Mouse (Mus musculus): ENCODE results near the gene Snrpd3.
"Not testable (repeated sequence)": the region's sequence is repeated elsewhere in the genome, so short reads cannot be mapped to it uniquely, and the experiment has no call there.

Gene Snrpd3

DNA sequence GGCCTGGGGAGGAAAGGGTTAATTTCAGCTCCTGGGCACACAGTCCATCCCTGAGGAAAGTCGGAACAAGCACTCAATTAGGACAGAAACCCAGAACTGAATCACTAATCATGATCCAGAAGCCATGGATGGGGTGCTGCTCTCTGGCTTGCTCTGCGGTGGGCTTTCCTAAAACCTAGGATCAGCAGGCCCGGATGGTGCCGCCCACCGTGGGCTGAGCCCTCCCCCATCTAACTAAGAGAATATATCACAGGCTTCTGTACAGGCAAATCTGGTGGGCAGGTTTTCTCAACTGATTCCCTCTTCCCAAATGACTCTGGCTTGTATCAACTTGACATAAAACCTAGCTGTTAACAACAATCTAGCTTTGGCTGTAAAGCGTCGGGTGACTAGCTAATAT lies 30.6 kb downstream of the Snrpd3 start:
- DNase-seq: no peak

- no peak for DNase-seq
These were observed 31.1 kb downstream of the Snrpd3 start for GRCm38 (mm10) chr10:75548486-75548885.

- no peak for DNase-seq
These were observed 32.5 kb downstream of the Snrpd3 start for GRCm38 (mm10) chr10:75549886-75550285.

GRCm38 (mm10) chr10:75551175-75551574 lies 33.8 kb downstream of the Snrpd3 start:
- DNase-seq: no peak

DNA sequence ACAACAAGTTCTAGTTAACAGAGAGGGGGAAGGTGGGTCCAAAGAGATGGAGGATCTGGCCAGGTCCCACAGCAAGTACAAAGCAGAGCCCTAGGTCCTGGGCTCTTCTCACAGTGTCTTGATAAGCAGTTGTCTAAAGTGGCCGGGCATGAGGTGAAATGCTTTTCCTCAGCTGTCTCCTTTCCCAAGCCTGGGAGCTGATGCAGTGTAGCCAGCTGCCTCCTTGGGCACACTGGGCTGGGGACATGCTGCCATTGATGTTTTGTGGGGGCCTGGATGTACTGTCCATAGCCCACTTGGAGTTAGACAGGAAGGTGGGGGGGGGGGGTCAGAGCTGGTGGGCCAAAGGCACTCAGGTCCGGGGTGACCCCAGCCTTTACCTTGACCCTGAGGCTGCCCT lies 34.8 kb downstream of the Snrpd3 start:
- DNase-seq: no peak

DNA sequence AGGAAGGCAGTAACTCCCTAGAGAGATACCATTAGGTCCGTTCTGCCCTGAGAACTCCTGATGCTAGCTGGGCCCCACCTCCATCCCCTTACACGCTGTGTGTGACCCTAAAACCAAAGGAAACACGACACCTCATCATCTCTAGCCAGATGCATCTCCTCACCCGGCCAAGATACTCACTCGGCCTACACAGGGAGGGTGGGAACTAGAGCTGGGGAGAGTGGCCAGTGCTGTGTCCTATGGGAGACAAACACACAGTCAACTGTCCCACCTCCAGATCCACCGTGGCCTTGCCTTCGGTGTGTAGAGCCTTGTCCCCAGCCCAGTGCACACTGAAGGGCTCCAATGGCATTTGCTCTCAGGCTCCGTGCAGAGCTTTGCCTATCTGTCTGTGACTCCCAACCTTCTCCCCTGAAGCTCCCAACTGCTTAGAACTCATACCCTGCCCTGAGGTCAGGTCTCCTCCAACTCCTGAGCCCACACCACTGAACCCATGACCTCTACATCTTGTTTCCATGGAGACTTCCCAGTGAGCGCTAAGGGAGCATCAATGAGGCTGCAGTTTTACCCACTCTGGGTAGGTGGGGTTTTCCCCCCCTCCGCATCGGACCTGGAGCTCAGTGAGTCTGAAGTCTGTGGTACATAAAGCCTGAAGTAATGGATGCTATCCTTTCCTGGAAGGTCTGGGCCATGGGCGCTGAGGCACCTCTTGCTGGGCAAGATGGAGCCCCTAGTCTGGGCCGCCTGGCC lies 35.5 kb downstream of the Snrpd3 start:
- DNase-seq: no peak

- no peak for DNase-seq
These were observed 36.7 kb downstream of the Snrpd3 start for GRCm38 (mm10) chr10:75554090-75554489.

DNA sequence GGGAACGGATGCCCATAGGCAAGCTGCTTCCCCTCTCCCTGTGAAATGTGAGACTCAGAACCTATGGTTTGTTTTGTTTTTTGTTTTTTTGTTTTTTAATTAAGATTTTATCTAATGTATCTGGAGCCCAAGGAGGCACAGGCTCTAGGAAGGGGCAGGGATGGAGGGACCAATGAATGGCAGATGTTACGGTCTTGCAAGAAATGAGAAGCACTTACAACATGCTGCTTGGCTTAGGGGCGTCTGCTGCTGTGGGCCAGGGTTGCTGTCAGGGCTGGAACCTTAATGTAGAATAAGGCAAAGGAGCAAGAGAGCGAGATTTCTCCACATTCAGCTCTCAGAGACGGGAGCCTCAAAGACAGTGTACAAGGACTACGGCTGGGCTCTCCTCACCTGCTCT lies 38.2 kb downstream of the Snrpd3 start:
- DNase-seq: no peak

DNA sequence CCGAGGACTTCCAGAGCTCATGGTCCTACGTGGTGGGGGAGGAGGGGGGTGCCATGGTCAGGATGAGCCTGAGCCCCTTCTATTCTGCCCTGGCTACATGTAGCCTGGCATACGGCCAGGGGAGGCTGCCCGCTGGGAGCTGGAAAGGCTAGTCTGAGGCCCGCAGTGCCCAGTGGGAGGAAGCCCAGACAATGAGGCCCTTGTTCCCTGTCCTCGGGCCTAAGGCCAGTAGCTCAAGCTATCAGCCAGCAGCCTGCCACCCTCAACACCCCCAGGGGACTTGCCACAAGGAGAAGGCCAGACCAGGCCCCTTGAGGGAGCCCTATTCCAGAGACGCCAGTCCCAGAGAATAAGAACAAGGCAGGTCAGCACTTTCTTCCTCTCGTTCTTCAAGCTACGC lies 38.7 kb downstream of the Snrpd3 start:
- peak; percentile 41 for DNase-seq

DNA sequence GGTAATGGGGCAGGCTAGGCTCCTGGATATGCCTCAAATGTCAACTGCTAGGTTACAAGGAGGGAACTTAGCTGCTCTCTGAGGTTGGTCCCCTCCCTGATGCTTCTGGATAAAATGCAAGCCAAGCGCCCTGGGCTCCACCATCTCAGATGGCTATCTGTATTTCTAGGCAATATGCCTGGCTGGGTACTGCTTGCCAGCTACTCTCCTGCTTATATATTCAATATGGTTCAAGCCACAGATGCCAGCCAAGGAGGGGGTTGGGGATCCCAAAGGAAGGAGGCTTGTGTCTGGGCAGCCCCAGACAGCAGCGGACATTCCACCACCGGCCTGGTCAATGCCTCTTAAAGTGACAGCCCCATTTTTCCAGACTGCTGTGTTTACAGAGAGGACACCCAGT lies 41.2 kb downstream of the Snrpd3 start:
- DNase-seq: peak; percentile 72

DNA sequence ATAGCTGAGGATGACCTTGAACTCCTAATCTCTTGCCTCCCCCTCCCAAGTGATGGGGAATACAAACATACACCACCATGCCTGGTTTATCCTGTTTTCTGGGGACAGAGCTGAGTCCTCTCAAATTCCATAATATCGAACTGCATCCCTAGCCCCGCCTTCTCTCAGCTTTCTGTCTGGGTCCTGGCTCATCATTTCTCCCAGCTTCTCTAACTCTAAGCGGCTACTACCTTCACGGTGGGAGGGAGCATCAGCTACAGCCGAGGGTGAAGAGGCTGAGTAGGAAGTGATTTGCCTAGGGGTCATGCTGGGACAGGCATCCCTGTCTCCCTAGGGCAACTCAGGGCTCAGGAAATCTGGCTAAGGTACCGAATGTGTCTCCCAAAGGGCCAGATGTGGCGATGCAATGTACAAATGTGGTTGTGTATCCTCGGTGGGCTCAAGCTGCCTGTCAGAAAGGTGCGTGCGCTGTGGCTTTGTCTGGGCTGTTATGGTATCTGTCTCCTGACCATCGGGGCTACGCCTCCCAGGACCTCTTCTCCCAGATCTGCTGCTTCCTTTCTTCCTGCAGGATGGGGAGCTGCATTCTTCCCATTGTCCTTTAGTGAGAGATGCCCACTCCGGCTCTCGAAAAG lies 41.8 kb downstream of the Snrpd3 start:
- DNase-seq: peak; percentile 34

- DNase-seq: peak; percentile 77
These were observed 42.6 kb downstream of the Snrpd3 start, which contains the start of gene Lrrc75b for GRCm38 (mm10) chr10:75559676-75560548. TSS of gene Lrrc75b (minus strand) at chr10:75560330.

DNA sequence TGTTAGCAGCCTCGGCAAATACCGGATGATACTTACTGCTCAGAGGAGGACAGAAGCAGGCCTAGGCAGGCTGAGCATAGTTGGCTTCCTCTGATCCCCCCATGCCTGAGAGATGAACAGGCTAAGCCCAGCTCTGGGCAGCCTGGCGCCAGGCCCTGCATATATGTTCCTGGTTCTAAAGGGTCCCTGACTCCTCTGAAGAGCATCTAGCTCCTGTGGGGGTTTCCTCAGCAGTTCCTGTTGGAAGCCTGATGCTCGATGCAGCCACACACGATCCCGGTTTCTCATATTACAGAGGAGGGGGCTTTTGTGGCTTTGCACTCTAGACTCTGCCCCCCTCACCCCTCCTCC lies 43.2 kb downstream of the Snrpd3 start:
- no peak for DNase-seq

DNA sequence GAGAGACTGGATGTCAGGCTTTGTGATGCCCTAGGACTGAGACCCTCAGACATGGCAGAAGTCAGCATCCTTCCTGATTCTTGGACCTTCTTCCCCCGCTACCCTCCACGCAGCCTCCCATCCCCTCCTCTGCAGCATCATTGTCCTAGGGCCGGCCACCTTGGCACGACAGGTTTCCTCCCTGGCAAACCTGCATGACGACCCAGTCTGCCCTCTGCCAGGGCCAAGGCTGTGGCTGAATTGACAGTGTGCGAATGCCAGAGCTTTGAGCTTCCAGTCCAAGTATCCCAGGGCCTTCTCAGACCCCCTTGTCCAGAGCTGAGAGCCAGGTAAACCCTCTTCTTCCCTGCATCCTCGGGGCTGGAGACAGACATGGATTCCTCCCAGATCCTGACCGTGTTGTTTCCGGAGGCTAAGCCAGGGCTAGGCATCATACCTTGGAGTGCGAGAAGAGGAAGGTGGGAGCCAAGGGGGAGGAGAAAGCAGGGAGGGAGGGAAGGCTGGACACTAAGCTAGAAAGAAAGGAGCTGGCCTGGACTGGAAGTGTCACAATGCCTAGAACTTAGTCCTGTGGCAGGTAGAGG lies 43.8 kb downstream of the Snrpd3 start, which contains the start of gene Ggt1:
Gene Ggt1, plus strand, starts transcription at position 534 of the 584 bp plus-strand sequence.
- DNase-seq: no peak

DNA sequence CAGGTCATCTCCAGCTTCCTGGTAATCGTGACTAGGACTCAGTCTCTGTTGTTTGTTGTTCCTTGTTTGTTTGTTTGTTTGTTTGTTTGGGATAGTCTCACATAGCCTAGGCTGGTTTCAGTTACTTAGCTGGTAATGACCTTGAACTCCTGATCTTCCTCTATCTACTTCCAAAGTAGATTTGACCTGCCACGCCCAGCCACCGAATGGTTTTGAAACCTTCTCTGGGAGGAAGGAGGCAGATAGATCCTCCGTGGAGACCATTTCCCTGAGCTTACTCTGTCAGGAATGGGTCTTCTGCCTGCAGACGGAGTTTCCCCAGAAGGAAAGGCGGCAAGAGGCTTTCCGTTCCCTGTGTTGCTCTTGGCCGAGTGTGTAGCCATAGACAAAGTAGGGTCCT lies 45.2 kb downstream of the Snrpd3 start:
- no peak for DNase-seq

DNA sequence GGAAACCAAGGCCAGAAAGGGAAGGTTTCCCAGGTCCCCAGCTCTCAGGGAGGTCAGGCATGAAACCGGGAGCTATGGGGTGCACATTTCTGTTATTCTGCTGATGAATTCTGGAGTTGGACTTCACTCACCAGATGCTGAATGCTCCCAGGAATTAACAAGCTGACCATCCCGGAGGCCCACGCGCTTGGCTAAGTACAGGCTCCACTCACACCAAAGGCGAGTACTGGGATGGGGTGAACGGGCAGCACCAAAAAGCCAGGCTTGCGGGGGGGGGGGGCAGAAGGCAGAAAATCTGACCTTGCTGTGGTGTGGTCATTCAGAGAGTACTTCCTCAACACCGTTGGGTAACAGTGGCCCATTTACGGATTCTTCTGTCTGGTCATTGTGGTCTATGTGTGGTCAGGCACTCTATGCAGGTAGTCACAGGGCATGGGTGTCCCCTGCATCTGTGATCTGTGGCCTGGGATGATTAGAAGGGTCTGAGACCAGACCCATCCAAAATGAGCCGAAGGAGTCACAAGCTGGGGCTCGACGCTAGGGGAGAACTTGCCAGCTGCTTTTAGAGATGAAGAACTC lies 47.4 kb downstream of the Snrpd3 start:
- DNase-seq: no peak

- no peak for DNase-seq
These were observed 48.1 kb downstream of the Snrpd3 start for GRCm38 (mm10) chr10:75565436-75565835.

DNA sequence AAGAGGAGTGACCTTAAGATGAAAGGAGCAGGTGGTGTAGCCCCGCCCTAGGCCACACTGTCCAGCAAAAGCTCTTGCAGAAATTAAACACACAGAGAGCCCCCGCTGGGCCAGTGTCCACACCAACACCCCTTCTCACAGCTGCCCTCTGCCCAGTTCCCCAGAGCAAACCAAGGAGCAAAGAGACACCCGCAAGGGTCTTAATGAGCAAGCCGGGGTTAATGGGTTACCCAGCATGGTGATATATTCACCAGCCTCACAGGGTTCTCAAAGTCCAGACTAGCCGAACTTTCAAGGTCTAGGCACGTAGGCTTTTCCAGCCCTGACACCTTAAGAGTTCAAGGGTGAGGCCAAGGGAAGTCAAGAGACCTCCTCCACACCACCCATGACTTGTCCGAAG lies 48.6 kb downstream of the Snrpd3 start:
- no peak for DNase-seq

GRCm38 (mm10) chr10:75566321-75566720 lies 49.0 kb downstream of the Snrpd3 start:
- no peak for DNase-seq

- not testable (repeated sequence) for DNase-seq
These were observed 49.4 kb downstream of the Snrpd3 start for GRCm38 (mm10) chr10:75566765-75567164.

DNA sequence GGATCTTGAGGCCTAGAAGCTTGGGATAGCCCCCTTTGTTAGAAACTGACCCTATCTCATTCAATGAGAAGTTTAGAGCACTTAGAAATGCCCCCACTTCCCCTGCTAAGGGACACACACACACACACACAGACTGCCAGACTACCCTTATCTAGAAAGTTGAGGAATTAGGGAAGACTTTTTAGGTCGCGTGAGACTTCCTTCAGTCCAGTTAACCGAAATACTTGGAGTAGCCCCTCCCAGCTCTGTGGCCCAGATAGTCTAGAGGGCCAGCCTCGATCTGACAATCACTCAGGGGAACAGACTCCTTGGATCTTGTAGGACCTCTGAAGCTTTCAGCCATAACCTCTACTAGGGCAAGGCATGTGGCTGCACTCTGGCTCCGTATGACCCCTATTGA lies 50.7 kb downstream of the Snrpd3 start:
- DNase-seq: no peak

- no peak for DNase-seq
These were observed 51.1 kb downstream of the Snrpd3 start for GRCm38 (mm10) chr10:75568441-75568840.

- DNase-seq: no peak
These were observed 51.5 kb downstream of the Snrpd3 start for GRCm38 (mm10) chr10:75568851-75569250.

Data from cerebellum, adult 11 months (tissue).